Mouse (Mus musculus): ENCODE measurements around the gene Gm11563. TPM values are rescaled to one million over a fixed set of nuclear protein-coding genes. Genes with fewer than 3 reads are reported as not detected.

The Gm11563 gene
- total RNA-seq, 2 experiments from 2014 or later: not detected

Other genes starting within 250 kb of the Gm11563 start
- gene Krt12, start 236.7 kb downstream of the Gm11563 start, total RNA-seq (2021): not detected
- gene Krt20, start 220.8 kb downstream of the Gm11563 start, total RNA-seq (2021): under 1 TPM in 1 of 2 experiments, not detected in 1; 0.16 TPM
- gene Krt23, start 165.8 kb downstream of the Gm11563 start, total RNA-seq (2021): not detected
- gene Krt39, start 137.6 kb downstream of the Gm11563 start, total RNA-seq (2021): not detected
- not detected for gene Krt40, start 115.8 kb downstream of the Gm11563 start, total RNA-seq (2021)
- not detected for gene Krtap3-3, start 108.1 kb downstream of the Gm11563 start, total RNA-seq (2021)
- gene Krtap3-2, start 102.1 kb downstream of the Gm11563 start, total RNA-seq (2021): not detected
- gene Gm11939, start 99.5 kb downstream of the Gm11563 start, total RNA-seq (2021): not detected
- not detected for gene Krtap3-1, start 92.3 kb downstream of the Gm11563 start, total RNA-seq (2021)
- not detected for gene Krtap1-5, start 77.9 kb downstream of the Gm11563 start, total RNA-seq (2021)
- not detected for gene Krtap1-4, start 75.3 kb downstream of the Gm11563 start, total RNA-seq (2021)
- not detected for gene Krtap1-3, start 67.6 kb downstream of the Gm11563 start, total RNA-seq (2021)
- not detected for gene Krtap9-3, start 60.9 kb downstream of the Gm11563 start, total RNA-seq (2021)
- gene Gm11938, start 55.7 kb downstream of the Gm11563 start, total RNA-seq (2021): not detected
- gene Gm11937, start 48.8 kb downstream of the Gm11563 start, total RNA-seq (2021): not detected
- gene Krtap2-4, start 44.1 kb downstream of the Gm11563 start, total RNA-seq (2021): not detected
- not detected for gene Gm11562, start 38.5 kb downstream of the Gm11563 start, total RNA-seq (2021)
- gene Krtap4-1, start 30.7 kb downstream of the Gm11563 start, total RNA-seq (2021): not detected
- gene Krtap4-2, start 23.9 kb downstream of the Gm11563 start, total RNA-seq (2021): not detected
- not detected for gene Krtap4-7, start 14.9 kb downstream of the Gm11563 start, total RNA-seq (2021)
- gene Gm11555, start 8.7 kb downstream of the Gm11563 start, total RNA-seq (2021): not detected
- gene Krtap4-6, start 7.0 kb upstream of the Gm11563 start, total RNA-seq (2021): not detected
- not detected for gene Gm14190, start 31.8 kb upstream of the Gm11563 start, total RNA-seq (2021)
- not detected for gene Gm14180, start 75.3 kb upstream of the Gm11563 start, total RNA-seq (2021)
- not detected for gene Gm11595, start 114.0 kb upstream of the Gm11563 start, total RNA-seq (2021)
- not detected for gene Krtap4-8, start 121.7 kb upstream of the Gm11563 start, total RNA-seq (2021)
- gene Krtap4-9, start 126.2 kb upstream of the Gm11563 start, total RNA-seq (2021): not detected
- not detected for gene Gm11596, start 134.5 kb upstream of the Gm11563 start, total RNA-seq (2021)
- not detected for gene Gm11569, start 140.0 kb upstream of the Gm11563 start, total RNA-seq (2021)
- not detected for gene Gm11554, start 145.5 kb upstream of the Gm11563 start, total RNA-seq (2021)
- not detected for gene Krtap4-13, start 150.9 kb upstream of the Gm11563 start, total RNA-seq (2021)
- not detected for gene Gm11564, start 156.7 kb upstream of the Gm11563 start, total RNA-seq (2021)
- gene 2300003K06Rik, start 179.1 kb upstream of the Gm11563 start, total RNA-seq (2021): not detected
- gene Krtap4-16, start 192.6 kb upstream of the Gm11563 start, total RNA-seq (2021): not detected
- gene Gm11568, start 199.0 kb upstream of the Gm11563 start, total RNA-seq (2021): not detected
- not detected for gene Gm11559, start 205.5 kb upstream of the Gm11563 start, total RNA-seq (2021)
- not detected for gene Krtap9-1, start 214.4 kb upstream of the Gm11563 start, total RNA-seq (2021)
- not detected for gene Gm11567, start 220.2 kb upstream of the Gm11563 start, total RNA-seq (2021)
- gene Krtap31-1, start 249.0 kb upstream of the Gm11563 start, total RNA-seq (2021): not detected

All from adrenal gland, adult 18-20 months (tissue).